Mouse (Mus musculus) embryonic facial prominence, embryonic 13.5 days (tissue): ENCODE measurements around the gene Tapt1. TPM values are rescaled to one million over a fixed set of nuclear protein-coding genes. Genes with fewer than 3 reads are reported as not detected.

ENCODE experiments used
- ATAC-seq: fragments of 200-750 bp; cut with Nextera tagmentation; 2 replicates; pipeline ENCODE4 v1.8.0; 2017; ENCODE audit warnings: low read depth; ENCODE audit not compliant: insufficient number of reproducible peaks, insufficient read depth, low FRiP score, low TSS enrichment
- H3K27ac ChIP-seq: fragments of 300-500 bp; sonication (generic); 2 replicates; pipeline ENCODE4 v1.5.1; 2015; ENCODE audit warnings: moderate library complexity, mild to moderate bottlenecking, inconsistent platforms
- H3K27me3 ChIP-seq: fragments of 300-500 bp; sonication (generic); 2 replicates; pipeline ENCODE4 v1.6.1; 2015; ENCODE audit warnings: mild to moderate bottlenecking, inconsistent platforms
- H3K36me3 ChIP-seq: fragments of 300-500 bp; sonication (generic); 2 replicates; pipeline ENCODE4 v1.6.1; 2015; ENCODE audit warnings: mild to moderate bottlenecking, inconsistent platforms
- H3K4me1 ChIP-seq: fragments of 300-500 bp; sonication (generic); 2 replicates; pipeline ENCODE4 v1.6.1; 2015; ENCODE audit warnings: inconsistent platforms
- H3K4me2 ChIP-seq: fragments of 300-500 bp; sonication (generic); 2 replicates; pipeline ENCODE4 v1.6.1; 2015; ENCODE audit warnings: moderate library complexity, mild to moderate bottlenecking, inconsistent platforms
- H3K4me3 ChIP-seq: fragments of 300-500 bp; sonication (generic); 2 replicates; pipeline ENCODE4 v1.5.1; 2015; ENCODE audit warnings: mild to moderate bottlenecking, inconsistent platforms
- H3K9ac ChIP-seq: fragments of 300-500 bp; sonication (generic); 2 replicates; pipeline ENCODE4 v1.6.1; 2015; ENCODE audit warnings: mild to moderate bottlenecking, inconsistent platforms
- H3K9me3 ChIP-seq: fragments of 300-500 bp; sonication (generic); 2 replicates; pipeline ENCODE4 v1.6.1; 2016; ENCODE audit warnings: inconsistent platforms
- WGBS: fragments of 180-500 bp; shearing (Covaris S2); methylation state at CpG from one replicate; pipeline ENCODE4 v1.1.7; 2015; ENCODE audit warnings: mixed read lengths; 5-methylcytosine and 5-hydroxymethylcytosine counted together
- polyA plus RNA-seq: library from polyadenylated mRNA; unstranded; fragments of >200 nt; fragmentation: Nextera tagmentation; extraction: Ambion mirVana; gene quantifications from 2 replicates; pipeline ENCODE4 v1.2.1, GENCODE M21; 2015

Gene Tapt1
- polyA plus RNA-seq, 1 experiment from 2014 or later, result 34.1 TPM

DNA sequence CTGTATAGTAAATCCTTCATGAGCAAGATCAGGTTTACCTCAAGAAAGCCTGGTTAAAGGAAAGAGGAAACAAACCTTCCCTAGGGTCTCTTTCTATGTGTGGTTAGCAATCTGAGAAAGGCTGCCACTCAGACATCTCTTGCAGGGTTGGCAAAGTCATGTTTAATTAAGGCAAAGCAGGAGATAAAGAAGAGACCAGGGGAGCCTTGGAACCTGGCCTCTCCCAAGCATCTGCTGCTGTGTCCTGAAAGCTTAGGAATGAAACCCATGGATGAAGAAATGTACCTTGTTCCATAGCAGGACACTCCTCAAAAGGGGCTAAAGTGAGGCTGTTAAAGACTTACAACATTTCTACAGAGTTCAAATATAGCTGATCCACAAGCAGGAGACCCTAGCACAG lies 11.3 kb downstream of the Tapt1 start:
- Histone ChIP-seq H3K4me1 (peaks cover 12% of the 10 kb centered on the region; the same call in 1 of the 2 replicates), H3K27me3 (no peaks in the 10 kb centered on the region), H3K27ac (no peak overlapping the region), H3K9me3 (no peaks in the 10 kb centered on the region), H3K36me3 (peaks cover 11% of the 10 kb centered on the region), H3K4me3 (no peak overlapping the region), H3K4me2 (no peak overlapping the region), H3K9ac (no peak overlapping the region)
- no peak for ATAC-seq

DNA sequence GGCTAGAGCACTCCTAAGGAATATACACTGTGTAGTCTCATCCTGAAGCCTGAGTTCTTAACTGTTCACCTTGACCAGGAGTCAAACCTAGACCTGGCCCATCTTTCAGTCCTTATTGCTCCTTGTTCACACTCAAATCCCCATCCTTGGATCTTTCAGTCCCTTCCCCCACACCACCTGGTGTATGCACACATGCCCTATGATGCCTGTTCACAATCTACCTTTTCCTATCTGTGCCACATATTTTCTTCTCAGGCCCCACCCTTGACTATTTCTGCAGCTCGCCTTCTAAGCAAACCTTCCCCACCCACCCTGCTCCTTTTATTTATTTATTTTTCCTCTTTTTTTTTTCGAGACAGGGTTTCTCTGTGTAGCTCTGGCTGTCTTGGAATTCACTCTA lies 12.4 kb downstream of the Tapt1 start:
- Histone ChIP-seq H3K4me3 (no peak overlapping the region), H3K27me3 (no peaks in the 10 kb centered on the region), H3K36me3 (peaks cover 16% of the 10 kb centered on the region), H3K9me3 (no peaks in the 10 kb centered on the region), H3K4me1 (peaks cover 9% of the 10 kb centered on the region; the same call in 1 of the 2 replicates), H3K4me2 (no peak overlapping the region), H3K9ac (no peak overlapping the region), H3K27ac (no peak overlapping the region)
- WGBS, result 75% methylated on average over 2 of the region's 2 CpGs
- no peak for ATAC-seq

GRCm38 (mm10) chr5:44213391-44213790 lies 13.0 kb downstream of the Tapt1 start:
- Histone ChIP-seq H3K4me3 (no peak overlapping the region), H3K4me1 (peaks cover 9% of the 10 kb centered on the region; the same call in 1 of the 2 replicates), H3K9ac (no peak overlapping the region), H3K27ac (no peak overlapping the region), H3K9me3 (no peaks in the 10 kb centered on the region), H3K36me3 (peaks cover 18% of the 10 kb centered on the region), H3K4me2 (no peak overlapping the region), H3K27me3 (no peaks in the 10 kb centered on the region)
- 91% methylated on average over 5 of the region's 5 CpGs for WGBS
- ATAC-seq, result no peak

DNA sequence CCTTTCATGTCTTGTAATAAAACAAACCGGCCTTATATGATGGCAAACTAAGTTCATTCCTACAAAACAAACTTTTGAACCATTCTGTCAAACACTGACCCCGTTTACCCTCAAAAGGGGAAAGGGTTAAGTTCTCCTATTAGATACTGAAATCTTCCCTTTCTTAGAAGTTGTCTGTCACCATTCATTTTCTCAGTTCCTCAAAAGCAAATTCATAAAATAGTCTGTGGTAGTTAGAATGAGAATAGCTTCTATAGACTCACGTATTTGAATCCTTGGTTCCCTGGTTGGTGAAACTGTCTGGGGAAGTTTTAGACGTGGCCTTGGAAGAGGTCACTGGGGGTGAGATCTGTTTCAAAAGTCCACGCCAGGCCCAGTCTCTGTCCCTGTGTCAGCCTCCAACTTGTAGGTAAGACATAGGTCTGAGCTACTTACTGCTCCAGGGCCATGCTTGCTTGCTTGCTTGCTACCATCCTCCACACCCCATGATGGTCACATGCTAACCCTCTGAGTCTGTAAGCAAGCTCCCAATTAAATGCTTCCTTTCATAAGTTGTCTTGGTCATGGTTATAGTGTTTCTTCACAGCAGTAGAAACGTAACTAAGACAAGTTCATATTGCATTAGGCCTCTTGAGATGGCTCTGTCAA lies 14.5 kb downstream of the Tapt1 start:
- H3K36me3 ChIP-seq, result peaks cover 23% of the 10 kb centered on the region
- no peak overlapping the region for H3K4me3 ChIP-seq
- no peaks in the 10 kb centered on the region for H3K9me3 ChIP-seq
- H3K4me1 ChIP-seq, result no peaks in the 10 kb centered on the region
- no peak overlapping the region for H3K9ac ChIP-seq
- no peak overlapping the region for H3K27ac ChIP-seq
- WGBS, result 84% methylated on average over 6 of the region's 6 CpGs
- no peaks in the 10 kb centered on the region for H3K27me3 ChIP-seq
- no peak overlapping the region for H3K4me2 ChIP-seq
- ATAC-seq, result no peak

- no peaks in the 10 kb centered on the region for H3K27me3 ChIP-seq
- no peak overlapping the region for H3K4me3 ChIP-seq
- H3K4me2 ChIP-seq, result no peak overlapping the region
- no peak for ATAC-seq
- H3K36me3 ChIP-seq, result peaks cover 29% of the 10 kb centered on the region
- H3K27ac ChIP-seq, result no peak overlapping the region
- no peak overlapping the region for H3K9ac ChIP-seq
- 86% methylated on average over 4 of the region's 4 CpGs for WGBS
- no peaks in the 10 kb centered on the region for H3K4me1 ChIP-seq
- no peaks in the 10 kb centered on the region for H3K9me3 ChIP-seq
These were observed 19.1 kb downstream of the Tapt1 start for GRCm38 (mm10) chr5:44207286-44207685.

DNA sequence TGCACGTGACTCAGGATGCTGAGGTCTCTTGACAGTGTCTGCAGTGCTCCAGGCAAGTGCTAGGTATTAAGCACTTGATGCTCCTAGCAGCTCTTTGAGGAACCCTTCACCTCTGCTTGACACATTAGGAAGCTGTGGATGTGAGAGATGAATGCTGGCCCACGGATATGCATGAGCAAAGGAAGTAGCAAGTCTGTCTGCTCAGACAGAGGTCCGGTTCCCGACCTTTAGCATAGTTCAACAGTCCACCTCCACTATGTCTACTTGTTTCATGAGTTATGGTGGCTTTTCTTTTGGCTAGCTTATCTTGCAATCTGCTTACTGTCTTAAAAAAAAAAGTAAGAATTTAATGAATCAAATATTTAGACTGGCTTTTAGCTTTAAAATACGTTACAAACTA lies 19.8 kb downstream of the Tapt1 start:
- Histone ChIP-seq H3K9ac (no peak overlapping the region), H3K36me3 (peaks cover 26% of the 10 kb centered on the region), H3K9me3 (no peaks in the 10 kb centered on the region), H3K27me3 (no peaks in the 10 kb centered on the region), H3K4me2 (no peak overlapping the region), H3K4me3 (no peak overlapping the region), H3K27ac (no peak overlapping the region), H3K4me1 (no peaks in the 10 kb centered on the region)
- no peak for ATAC-seq
- WGBS, result 81% methylated on average over 5 of the region's 5 CpGs

GRCm38 (mm10) chr5:44203410-44203809 lies 23.0 kb downstream of the Tapt1 start:
- Histone ChIP-seq H3K4me3 (no peak overlapping the region), H3K9me3 (no peaks in the 10 kb centered on the region), H3K4me2 (no peak overlapping the region), H3K4me1 (no peaks in the 10 kb centered on the region), H3K27me3 (no peaks in the 10 kb centered on the region), H3K36me3 (peaks cover 21% of the 10 kb centered on the region), H3K9ac (no peak overlapping the region), H3K27ac (no peak overlapping the region)
- 55% methylated on average over 1 of the region's 1 CpGs for WGBS
- no peak for ATAC-seq

- Histone ChIP-seq H3K36me3 (peaks cover 16% of the 10 kb centered on the region), H3K4me3 (no peak overlapping the region), H3K27ac (no peak overlapping the region), H3K4me2 (no peak overlapping the region), H3K9me3 (no peaks in the 10 kb centered on the region), H3K27me3 (no peaks in the 10 kb centered on the region), H3K4me1 (0 out of 2 replicates have a peak, but pooled peaks cover 4% of the 10 kb centered on the region), H3K9ac (no peak overlapping the region)
- no peak for ATAC-seq
These were observed 24.8 kb downstream of the Tapt1 start for GRCm38 (mm10) chr5:44201665-44202064.

GRCm38 (mm10) chr5:44199109-44199508 lies 27.3 kb downstream of the Tapt1 start:
- Histone ChIP-seq H3K27me3 (no peaks in the 10 kb centered on the region), H3K4me1 (0 out of 2 replicates have a peak, but pooled peaks cover 4% of the 10 kb centered on the region), H3K27ac (no peak overlapping the region), H3K36me3 (peaks cover 13% of the 10 kb centered on the region), H3K4me3 (no peak overlapping the region), H3K9me3 (no peaks in the 10 kb centered on the region), H3K9ac (no peak overlapping the region), H3K4me2 (no peak overlapping the region)
- no peak for ATAC-seq
- 88% methylated on average over 4 of the region's 4 CpGs for WGBS

- Histone ChIP-seq H3K4me3 (no peak overlapping the region), H3K36me3 (peaks cover 18% of the 10 kb centered on the region), H3K4me1 (0 out of 2 replicates have a peak, but pooled peaks cover 4% of the 10 kb centered on the region), H3K27me3 (no peaks in the 10 kb centered on the region), H3K4me2 (no peak overlapping the region), H3K9ac (no peak overlapping the region), H3K27ac (no peak overlapping the region), H3K9me3 (no peaks in the 10 kb centered on the region)
- no peak for ATAC-seq
- WGBS, result 91% methylated on average over 4 of the region's 4 CpGs
These were observed 28.0 kb downstream of the Tapt1 start for GRCm38 (mm10) chr5:44198471-44198870.

- no peak for ATAC-seq
- Histone ChIP-seq H3K4me3 (no peak overlapping the region), H3K4me2 (no peak overlapping the region), H3K27me3 (no peaks in the 10 kb centered on the region), H3K36me3 (peaks cover 21% of the 10 kb centered on the region), H3K9me3 (no peaks in the 10 kb centered on the region), H3K9ac (no peak overlapping the region), H3K4me1 (0 out of 2 replicates have a peak, but pooled peaks cover 4% of the 10 kb centered on the region), H3K27ac (no peak overlapping the region)
- 72% methylated on average over 5 of the region's 5 CpGs for WGBS
These were observed 28.6 kb downstream of the Tapt1 start for GRCm38 (mm10) chr5:44197806-44198205.

GRCm38 (mm10) chr5:44196167-44196566 lies 30.3 kb downstream of the Tapt1 start:
- Histone ChIP-seq H3K27ac (no peak overlapping the region), H3K27me3 (no peaks in the 10 kb centered on the region), H3K4me2 (no peak overlapping the region), H3K4me1 (0 out of 2 replicates have a peak, but pooled peaks cover 4% of the 10 kb centered on the region), H3K9me3 (no peaks in the 10 kb centered on the region), H3K4me3 (no peak overlapping the region), H3K36me3 (peaks cover 25% of the 10 kb centered on the region), H3K9ac (no peak overlapping the region)
- WGBS, result 88% methylated on average over 4 of the region's 4 CpGs
- no peak for ATAC-seq
